Mouse (Mus musculus): ENCODE measurements around the gene Dnaic2. TPM values are rescaled to one million over a fixed set of nuclear protein-coding genes. Genes with fewer than 3 reads are reported as not detected.

The Dnaic2 gene
- total and polyA plus RNA-seq, 3 experiments = not detected

DNA sequence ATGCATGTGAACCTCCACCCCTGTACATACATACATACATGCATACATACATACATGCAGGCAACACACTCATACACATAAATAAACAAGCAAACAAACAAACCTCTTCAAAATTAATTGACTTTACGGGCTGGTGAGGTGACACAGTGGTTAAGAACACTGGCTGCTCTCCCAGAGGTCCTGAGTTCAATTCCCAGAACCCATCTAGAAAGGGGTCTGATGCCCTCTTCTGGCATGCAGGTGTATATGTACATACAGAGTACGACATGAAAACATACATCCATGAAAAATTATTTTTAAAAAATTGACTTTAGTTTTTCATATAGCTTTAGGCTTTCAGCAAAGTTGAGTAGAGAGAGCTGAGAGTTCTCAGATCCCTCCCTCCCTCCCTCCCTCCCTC, 8.9 kb downstream of the Dnaic2 start:
- DNase-seq (ENCODE audit: low spot score) (no peak), ATAC-seq (ENCODE audit: extremely low read depth, insufficient number of reproducible peaks, low FRiP score, poor library complexity, severe bottlenecking) (no peak)
- no peaks in the 10 kb centered on the region for H3K36me3 ChIP-seq (replicated peaks)
- H3K9me3 ChIP-seq (replicated peaks) = peaks cover 68% of the 10 kb centered on the region
- no peak overlapping the region for H3K4me3 ChIP-seq (ENCODE audit: low read depth, low read length)
- TF ChIP-seq CTCF (IDR thresholded peaks at IDR 0.05; ENCODE audit: low read depth, low read length) = no peak
- TF ChIP-seq POLR2AphosphoS5 (IDR thresholded peaks at IDR 0.05; ENCODE audit: insufficient replicate concordance, low read depth, low read length) = no peak
- no peak for TF ChIP-seq TAL1 (conservative IDR thresholded peaks at IDR 0.05; ENCODE audit: low read depth, low read length)
- no peak for TF ChIP-seq GATA1 (IDR thresholded peaks at IDR 0.05; ENCODE audit: borderline replicate concordance, low read length)
- TF ChIP-seq GATA2 (IDR thresholded peaks at IDR 0.05; ENCODE audit: borderline replicate concordance, low read depth, low read length) = no peak
- peaks cover 3% of the 10 kb centered on the region; the same call in 1 of the 2 replicates for H3K27me3 ChIP-seq (ENCODE audit: insufficient read depth, low read length)
- no peaks in the 10 kb centered on the region for H3K4me1 ChIP-seq (ENCODE audit: insufficient read depth, low read depth, low read length)

DNA sequence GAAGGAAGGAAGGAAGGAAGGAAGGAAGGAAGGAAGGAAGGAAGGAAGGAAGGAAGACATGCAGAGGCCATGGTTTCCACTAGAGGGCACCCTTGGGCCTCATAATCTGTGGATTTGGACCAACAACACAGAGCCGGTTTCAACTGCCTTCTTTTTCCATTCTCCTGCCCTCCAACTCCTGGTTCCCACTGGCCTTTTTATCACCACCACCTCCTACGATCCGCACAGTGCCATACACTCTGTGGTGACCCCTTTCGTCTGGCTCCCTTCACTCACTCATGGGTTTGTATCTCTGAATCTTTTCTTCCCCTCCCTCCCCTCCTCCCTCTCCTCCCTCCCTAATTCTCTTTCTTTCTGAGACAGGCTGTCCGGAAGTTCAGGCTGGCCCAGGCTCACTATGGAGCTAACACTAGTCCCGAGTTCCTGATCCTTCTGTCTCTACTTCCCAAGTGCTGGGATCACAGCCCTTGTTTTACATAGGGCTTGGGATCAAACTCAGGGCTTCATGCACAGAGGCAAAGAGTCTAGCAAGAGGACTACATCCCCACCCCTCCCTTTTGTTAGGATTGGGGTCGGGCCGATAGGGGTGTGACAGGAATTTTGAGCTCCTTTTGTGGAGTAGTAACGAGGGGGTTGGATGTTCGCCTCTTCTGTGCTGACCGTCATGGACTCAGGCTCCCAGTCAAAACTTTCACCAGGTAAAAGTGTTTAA, 9.9 kb downstream of the Dnaic2 start:
- DNase-seq (ENCODE audit: low spot score) (no peak), ATAC-seq (ENCODE audit: extremely low read depth, insufficient number of reproducible peaks, low FRiP score, poor library complexity, severe bottlenecking) (no peak)
- Histone ChIP-seq H3K9me3 (replicated peaks) (peaks cover 74% of the 10 kb centered on the region), H3K27me3 (ENCODE audit: insufficient read depth, low read length) (peaks cover 3% of the 10 kb centered on the region; the same call in 1 of the 2 replicates), H3K4me1 (ENCODE audit: insufficient read depth, low read depth, low read length) (no peaks in the 10 kb centered on the region), H3K36me3 (replicated peaks) (no peaks in the 10 kb centered on the region), H3K4me3 (ENCODE audit: low read depth, low read length) (no peak overlapping the region)
- no peak for TF ChIP-seq GATA2 (IDR thresholded peaks at IDR 0.05; ENCODE audit: borderline replicate concordance, low read depth, low read length)
- 0 out of 2 replicates have a peak, but pooled peaks have one; percentile 24 for TF ChIP-seq CTCF (IDR thresholded peaks at IDR 0.05; ENCODE audit: low read depth, low read length)
- no peak for TF ChIP-seq TAL1 (conservative IDR thresholded peaks at IDR 0.05; ENCODE audit: low read depth, low read length)
- no peak for TF ChIP-seq POLR2AphosphoS5 (IDR thresholded peaks at IDR 0.05; ENCODE audit: insufficient replicate concordance, low read depth, low read length)
- TF ChIP-seq GATA1 (IDR thresholded peaks at IDR 0.05; ENCODE audit: borderline replicate concordance, low read length) = no peak

DNA sequence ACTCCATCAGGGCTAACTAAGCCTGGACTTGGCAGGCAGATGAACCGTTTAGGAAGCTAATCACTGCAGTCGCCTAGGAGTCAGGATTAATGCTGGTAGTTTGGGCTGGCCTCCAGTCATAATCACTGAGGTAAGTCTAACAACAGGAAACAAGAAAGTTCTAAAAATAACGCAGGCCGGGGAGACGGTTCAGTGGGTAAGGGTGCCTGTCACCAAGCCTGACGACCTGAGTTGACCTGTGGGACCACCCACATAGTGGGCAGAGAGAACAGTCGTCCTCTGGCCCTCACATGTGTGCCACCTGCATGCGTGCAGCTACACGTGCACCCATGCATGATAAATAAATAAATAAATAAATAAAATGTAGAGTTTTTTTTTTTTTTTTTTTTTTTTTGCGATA, 13.4 kb downstream of the Dnaic2 start:
- DNase-seq (ENCODE audit: low spot score) (no peak), ATAC-seq (ENCODE audit: extremely low read depth, insufficient number of reproducible peaks, low FRiP score, poor library complexity, severe bottlenecking) (no peak)
- no peak for TF ChIP-seq TAL1 (conservative IDR thresholded peaks at IDR 0.05; ENCODE audit: low read depth, low read length)
- TF ChIP-seq GATA2 (IDR thresholded peaks at IDR 0.05; ENCODE audit: borderline replicate concordance, low read depth, low read length) = no peak
- no peak for TF ChIP-seq POLR2AphosphoS5 (IDR thresholded peaks at IDR 0.05; ENCODE audit: insufficient replicate concordance, low read depth, low read length)
- no peak for TF ChIP-seq CTCF (IDR thresholded peaks at IDR 0.05; ENCODE audit: low read depth, low read length)
- TF ChIP-seq GATA1 (IDR thresholded peaks at IDR 0.05; ENCODE audit: borderline replicate concordance, low read length) = no peak
- H3K4me1 ChIP-seq (ENCODE audit: insufficient read depth, low read depth, low read length) = no peaks in the 10 kb centered on the region
- H3K27me3 ChIP-seq (ENCODE audit: insufficient read depth, low read length) = no peaks in the 10 kb centered on the region
- H3K4me3 ChIP-seq (ENCODE audit: low read depth, low read length) = no peak overlapping the region
- H3K36me3 ChIP-seq (replicated peaks) = no peaks in the 10 kb centered on the region
- peaks cover 59% of the 10 kb centered on the region for H3K9me3 ChIP-seq (replicated peaks)

DNA sequence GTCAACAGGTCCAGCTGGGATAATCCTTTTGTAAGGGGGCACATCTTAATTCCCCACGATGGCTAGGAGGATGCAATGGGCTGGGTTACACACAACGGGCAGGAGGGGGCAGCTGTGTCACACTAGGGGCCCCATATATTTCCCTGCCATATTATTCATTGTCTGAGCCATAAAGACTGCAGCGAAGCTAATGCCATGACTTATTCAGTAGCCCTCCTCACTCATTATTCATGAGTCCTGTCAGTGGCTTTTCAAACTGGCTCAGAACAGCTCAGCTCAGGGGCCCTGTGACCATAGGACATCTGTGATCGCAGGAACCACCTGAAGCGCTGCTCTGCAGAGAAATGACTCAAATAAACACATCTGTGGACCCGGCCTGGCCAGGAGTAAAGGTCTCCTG, 14.2 kb downstream of the Dnaic2 start:
- H3K9me3 ChIP-seq (replicated peaks) = peaks cover 54% of the 10 kb centered on the region
- TF ChIP-seq TAL1 (conservative IDR thresholded peaks at IDR 0.05; ENCODE audit: low read depth, low read length) = no peak
- TF ChIP-seq GATA1 (IDR thresholded peaks at IDR 0.05; ENCODE audit: borderline replicate concordance, low read length) = no peak
- no peak for TF ChIP-seq POLR2AphosphoS5 (IDR thresholded peaks at IDR 0.05; ENCODE audit: insufficient replicate concordance, low read depth, low read length)
- no peak overlapping the region for H3K4me3 ChIP-seq (ENCODE audit: low read depth, low read length)
- no peaks in the 10 kb centered on the region for H3K27me3 ChIP-seq (ENCODE audit: insufficient read depth, low read length)
- no peaks in the 10 kb centered on the region for H3K4me1 ChIP-seq (ENCODE audit: insufficient read depth, low read depth, low read length)
- no peaks in the 10 kb centered on the region for H3K36me3 ChIP-seq (replicated peaks)
- ATAC-seq (ENCODE audit: extremely low read depth, insufficient number of reproducible peaks, low FRiP score, poor library complexity, severe bottlenecking) = no peak
- DNase-seq (ENCODE audit: low spot score) = no peak

DNA sequence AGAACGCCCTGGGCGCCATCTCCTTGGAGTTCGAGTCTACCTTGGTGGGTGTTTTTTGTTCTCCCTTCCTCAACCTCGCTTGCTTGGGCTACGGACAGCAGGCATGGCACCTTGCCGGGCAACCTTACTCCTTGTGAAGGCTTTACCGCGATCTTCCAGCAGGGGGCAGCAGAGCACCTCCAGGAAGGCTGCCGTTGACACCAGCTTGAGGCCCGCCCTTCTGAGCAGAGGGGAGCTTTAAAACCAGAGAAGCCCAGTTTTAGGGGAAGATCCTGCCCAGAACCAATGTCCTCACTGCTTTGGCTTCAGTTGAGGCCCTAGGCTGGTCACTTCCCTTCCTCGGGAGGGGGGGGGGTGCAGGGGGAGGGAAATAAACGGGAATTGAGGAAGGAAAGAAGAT, 17.9 kb downstream of the Dnaic2 start:
- DNase-seq (ENCODE audit: low spot score) (peak; percentile 12), ATAC-seq (ENCODE audit: extremely low read depth, insufficient number of reproducible peaks, low FRiP score, poor library complexity, severe bottlenecking) (no peak)
- Histone ChIP-seq H3K4me3 (ENCODE audit: low read depth, low read length) (no peak overlapping the region), H3K9me3 (replicated peaks) (peaks cover 40% of the 10 kb centered on the region), H3K4me1 (ENCODE audit: insufficient read depth, low read depth, low read length) (no peaks in the 10 kb centered on the region), H3K27me3 (ENCODE audit: insufficient read depth, low read length) (no peaks in the 10 kb centered on the region), H3K36me3 (replicated peaks) (no peaks in the 10 kb centered on the region)
- peak; percentile 48 for TF ChIP-seq CTCF (IDR thresholded peaks at IDR 0.05; ENCODE audit: low read depth, low read length)
- TF ChIP-seq GATA2 (IDR thresholded peaks at IDR 0.05; ENCODE audit: borderline replicate concordance, low read depth, low read length) = no peak

DNA sequence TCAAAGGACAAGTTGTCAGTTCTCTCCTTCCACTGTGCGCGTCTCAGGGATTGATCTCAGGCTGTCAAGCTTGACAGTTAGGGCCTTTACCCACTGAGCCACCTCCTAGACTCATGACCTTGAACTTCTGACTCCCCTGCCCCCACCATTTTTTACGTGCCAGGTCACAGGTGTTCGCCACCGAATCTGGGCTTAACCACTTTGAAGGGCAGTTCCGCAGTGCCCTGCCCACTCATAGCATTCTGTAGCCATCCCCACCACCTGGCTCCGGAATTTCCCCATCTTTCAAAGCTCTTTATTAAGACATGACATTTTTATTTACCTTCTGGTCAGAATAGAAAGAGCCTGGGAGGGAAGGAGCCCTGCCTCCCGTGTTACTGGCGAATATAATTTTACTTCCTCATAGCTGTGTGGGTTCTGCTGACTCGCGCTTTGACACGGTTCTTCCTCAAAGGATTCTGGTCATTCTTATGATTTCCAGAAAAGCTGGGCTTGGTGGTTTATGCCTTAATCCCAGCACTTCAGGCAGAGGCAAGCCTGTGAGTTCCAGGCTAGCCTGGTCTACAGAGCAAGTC, 20.4 kb downstream of the Dnaic2 start:
- Histone ChIP-seq H3K36me3 (replicated peaks) (no peaks in the 10 kb centered on the region), H3K4me1 (ENCODE audit: insufficient read depth, low read depth, low read length) (no peaks in the 10 kb centered on the region), H3K4me3 (ENCODE audit: low read depth, low read length) (no peak overlapping the region), H3K27me3 (ENCODE audit: insufficient read depth, low read length) (no peaks in the 10 kb centered on the region; the same call in 1 of the 2 replicates), H3K9me3 (replicated peaks) (peaks cover 44% of the 10 kb centered on the region)
- no peak for TF ChIP-seq TAL1 (conservative IDR thresholded peaks at IDR 0.05; ENCODE audit: low read depth, low read length)
- no peak for ATAC-seq (ENCODE audit: extremely low read depth, insufficient number of reproducible peaks, low FRiP score, poor library complexity, severe bottlenecking)
- no peak for DNase-seq (ENCODE audit: low spot score)
